Mouse (Mus musculus): ENCODE results near the gene Dgki.

Dgki gene

DNA sequence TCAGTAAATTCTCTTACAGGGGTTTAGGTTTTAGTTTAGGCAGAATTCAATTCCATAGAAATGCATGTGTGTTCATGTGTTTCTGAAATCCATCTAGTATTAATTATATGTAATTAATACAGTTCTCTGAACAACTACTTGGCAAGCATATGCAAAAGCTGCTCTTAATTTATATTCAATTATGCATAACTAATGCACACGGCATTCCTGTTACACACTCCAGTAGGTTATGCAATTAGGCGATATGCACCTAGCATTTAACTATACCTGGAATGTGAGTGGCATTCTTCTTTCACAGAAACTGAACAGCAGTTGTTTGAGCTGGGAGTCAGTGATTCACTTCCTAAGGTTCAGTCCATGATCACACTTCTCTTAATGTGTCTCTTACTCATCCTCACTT lies 370.2 kb downstream of the Dgki start:
- no peak for DNase-seq (ENCODE audit: low read depth, low spot score)

DNA sequence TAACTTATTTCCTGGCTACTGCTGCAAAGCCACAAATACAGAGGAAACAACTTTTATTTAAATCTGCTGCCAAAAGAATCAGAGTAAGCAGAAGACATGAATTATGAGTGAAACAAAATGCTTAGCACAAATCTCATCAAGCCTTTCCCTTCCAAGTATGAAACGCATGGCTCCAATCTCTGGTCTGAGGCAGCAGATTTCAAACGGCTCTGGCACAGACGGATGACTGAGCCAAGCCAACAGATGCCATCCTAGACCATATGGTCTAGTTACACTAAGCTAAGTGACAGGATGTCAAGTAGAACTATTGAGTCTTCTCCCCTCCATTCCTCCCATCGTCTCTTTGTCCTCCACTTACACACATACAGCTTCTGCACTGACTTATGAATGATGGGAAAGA lies 373.5 kb downstream of the Dgki start:
- no peak for DNase-seq (ENCODE audit: low read depth, low spot score)

DNA sequence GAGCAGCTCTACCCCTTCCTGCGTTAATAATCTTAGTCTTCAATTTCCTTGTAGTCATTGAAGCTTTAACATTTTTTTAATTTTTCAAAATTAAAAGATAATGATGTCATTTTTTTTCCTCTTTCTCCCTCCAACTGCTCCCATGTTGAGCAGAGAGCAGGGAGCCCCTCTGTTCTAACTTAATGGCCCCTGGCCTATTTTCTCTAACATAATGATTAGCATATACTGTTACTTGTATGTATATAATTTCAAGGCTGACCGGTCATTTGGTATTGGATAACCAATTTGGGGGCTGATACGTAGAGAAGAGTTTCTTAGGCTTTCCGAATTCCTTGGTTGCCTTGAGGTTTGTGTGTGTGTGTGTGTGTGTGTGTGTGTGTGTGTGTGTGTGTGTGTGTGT lies 378.0 kb downstream of the Dgki start:
- no peak for DNase-seq (ENCODE audit: low read depth, low spot score)

DNA sequence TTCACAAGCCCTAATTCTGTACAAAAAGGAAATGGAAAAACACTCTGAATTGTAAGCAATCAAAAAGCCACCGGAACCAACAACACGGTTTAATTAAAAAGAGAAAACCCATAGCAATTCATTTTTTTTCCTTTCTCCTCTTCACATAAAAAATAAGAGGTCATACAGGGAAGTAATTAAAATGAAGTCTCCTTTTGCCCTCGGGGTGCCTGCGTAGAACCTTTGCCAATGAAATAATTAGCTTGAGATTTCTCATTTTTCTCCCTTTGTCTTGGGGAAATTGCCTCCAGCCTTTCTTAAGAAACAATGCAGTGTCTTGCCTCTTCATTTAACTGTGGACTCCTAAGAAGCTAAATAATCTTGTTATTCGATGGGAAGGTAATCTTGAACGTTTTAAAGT lies 388.4 kb downstream of the Dgki start:
- no peak for DNase-seq (ENCODE audit: low read depth, low spot score)

DNA sequence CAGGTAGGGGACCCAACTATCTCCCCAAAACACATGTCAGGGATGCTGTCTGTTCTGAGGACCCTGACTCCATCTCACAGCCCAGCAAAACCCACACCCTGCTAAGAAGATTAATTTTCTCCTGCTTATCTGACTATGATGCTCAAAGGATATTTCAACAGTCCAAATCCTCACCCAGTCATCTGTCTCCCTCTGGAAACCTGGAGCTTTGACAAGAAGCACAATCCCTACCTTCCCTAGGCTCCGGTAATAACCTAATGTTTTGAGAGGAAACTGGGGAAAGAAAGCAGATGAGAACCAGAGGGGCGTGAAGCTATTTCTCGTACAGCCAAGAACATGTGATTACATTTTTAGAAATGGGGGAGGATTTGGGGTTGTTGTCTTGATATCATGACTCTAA lies 392.8 kb downstream of the Dgki start:
- DNase-seq (ENCODE audit: low read depth, low spot score): no peak

DNA sequence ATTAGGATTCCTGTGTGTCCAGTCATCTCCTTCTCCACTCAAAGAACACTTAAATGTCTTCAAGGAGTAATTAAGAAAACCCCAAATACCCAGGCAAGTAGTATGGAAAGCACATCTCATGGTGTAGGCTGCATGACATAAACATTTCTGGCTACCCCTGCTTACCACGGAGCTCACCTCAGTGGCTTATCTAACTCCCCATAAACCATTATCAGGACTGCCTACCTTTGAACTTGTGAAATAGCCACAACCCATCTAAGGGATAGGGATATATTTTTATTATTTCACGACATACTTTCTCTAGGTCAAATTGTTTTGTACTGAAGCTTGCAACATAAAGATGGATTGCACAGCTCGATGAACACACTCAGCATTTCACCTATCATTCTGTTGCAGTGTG lies 394.0 kb downstream of the Dgki start:
- DNase-seq (ENCODE audit: low read depth, low spot score): no peak

DNA sequence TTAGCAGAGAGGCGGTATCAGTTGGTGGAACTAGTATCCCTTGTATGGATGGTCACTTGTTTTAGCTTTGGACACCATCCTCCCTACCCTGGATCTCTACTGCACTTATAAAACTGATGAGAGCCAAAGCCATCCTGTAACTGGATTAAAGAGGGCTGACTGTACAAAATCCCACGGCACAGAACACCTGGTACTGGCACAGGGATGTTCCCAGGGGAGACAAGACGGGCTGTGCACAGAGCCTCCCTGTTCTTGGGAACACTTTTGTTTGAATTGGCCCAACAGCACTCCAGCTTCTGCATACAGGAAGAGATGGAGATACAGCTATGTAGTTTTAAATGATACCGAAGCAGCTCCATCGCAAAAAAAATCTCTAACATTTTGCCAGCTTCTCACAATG lies 395.1 kb downstream of the Dgki start:
- DNase-seq (ENCODE audit: low read depth, low spot score): no peak

DNA sequence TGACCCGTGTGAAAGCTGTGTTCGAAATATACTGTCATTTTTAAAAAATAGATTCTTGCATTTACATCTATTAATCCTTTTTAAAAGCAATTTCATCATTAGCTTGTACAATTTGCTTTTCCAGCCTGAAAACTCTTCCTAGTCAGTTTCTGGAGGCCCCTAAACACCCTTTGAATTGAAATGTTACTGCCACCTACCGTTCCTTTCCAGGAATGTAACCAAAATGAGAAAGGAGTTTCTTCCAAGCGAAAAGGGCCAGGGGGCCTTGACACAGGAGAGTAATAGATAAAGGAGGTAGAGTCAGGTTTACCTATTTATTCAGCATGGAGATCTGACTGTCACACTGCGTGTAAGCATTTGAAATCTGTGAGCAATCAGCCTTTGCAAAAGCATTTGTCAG lies 396.2 kb downstream of the Dgki start:
- peak; percentile 4 for DNase-seq (ENCODE audit: low read depth, low spot score)

DNA sequence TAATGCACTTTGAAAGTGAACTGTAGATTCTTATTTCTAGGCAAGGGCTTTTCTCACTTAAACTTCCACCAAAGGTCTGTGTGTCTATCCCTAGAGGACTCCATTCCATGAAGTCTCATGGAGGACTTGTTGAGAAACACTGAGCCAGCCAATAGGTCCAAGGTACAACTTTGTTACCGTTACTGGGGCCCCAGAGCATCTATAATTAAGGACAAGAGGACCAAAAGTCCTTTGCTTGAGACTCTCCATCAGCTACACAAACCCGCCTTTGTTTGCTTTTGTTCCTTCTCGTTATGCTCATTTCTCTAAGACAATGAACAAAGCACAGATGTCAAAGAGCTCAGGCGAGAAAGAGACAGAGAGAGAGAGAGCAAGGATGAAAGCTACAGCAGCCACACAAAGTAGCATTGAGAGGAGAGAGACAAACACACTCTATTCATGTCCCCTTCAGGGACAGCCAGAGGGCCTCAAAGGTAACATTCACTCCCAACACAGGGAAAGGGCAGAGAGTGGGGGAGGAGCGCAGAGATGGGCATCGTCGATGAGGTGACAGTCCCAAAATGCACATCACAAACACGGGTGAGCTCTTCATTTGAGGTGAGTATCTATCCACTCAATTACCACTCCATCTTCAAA lies 396.7 kb downstream of the Dgki start:
- DNase-seq (ENCODE audit: low read depth, low spot score): no peak

DNA sequence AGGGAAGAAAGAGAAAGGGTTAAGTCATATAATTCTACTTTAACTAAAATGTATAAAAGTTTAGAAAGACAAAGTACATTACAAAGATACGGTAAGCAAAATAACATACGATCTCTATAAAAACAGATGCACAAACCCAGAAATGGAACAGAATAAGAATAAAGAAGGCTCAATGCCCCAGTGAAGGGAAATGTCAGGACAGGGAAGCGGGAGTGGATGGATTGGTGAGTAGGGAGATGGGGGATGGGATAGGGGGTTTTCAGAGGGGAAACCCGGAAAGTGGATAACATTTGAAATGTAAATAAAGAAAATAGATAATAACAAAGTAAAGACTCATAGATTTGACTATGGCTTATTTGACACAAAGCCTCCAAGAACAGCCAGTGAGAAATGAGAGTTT lies 400.1 kb downstream of the Dgki start:
- DNase-seq (ENCODE audit: low read depth, low spot score): no peak

DNA sequence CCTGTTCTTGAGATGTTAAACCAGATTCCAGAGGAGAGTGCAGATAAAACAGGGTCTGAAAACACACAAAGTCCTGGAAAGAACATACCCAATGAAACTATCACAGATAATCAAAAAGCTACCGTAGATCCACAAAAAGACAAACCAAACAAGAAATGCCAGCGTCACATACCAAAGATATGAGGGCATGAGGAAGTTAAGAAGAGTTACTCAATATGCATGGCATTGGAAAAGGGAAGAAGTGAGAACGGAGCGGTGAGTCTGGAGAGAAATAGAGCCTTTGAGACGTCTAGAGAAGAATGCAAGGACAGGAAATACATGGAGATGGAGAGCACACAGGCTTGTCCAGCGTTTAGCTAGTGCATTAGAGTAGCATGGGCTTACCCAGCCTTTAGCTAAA lies 401.6 kb downstream of the Dgki start:
- no peak for DNase-seq (ENCODE audit: low read depth, low spot score)

DNA sequence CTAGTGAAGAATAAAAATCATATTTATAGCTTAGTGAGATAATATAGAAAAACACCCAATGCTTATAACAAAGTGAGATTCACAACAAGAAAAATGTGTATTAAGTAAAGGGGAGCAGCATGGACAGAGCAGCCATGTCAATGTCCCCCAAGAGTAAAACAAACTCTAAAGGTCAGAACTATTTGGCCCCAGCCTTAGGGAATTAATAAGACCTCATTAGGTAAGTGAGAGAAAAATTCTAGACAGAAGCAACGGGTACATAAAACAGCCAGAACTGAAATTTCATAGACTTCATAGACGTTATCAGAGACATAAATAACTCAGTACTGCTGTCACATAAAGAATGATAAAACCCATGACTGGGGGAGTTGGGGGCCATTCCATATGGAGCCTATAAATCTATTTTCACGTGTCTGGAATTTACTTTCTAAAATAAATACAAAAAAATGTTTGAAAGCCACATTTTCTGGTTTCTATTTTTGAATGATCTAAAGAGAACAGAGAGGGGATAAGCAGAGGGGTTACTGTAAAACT lies 402.3 kb downstream of the Dgki start:
- no peak for DNase-seq (ENCODE audit: low read depth, low spot score)

DNA sequence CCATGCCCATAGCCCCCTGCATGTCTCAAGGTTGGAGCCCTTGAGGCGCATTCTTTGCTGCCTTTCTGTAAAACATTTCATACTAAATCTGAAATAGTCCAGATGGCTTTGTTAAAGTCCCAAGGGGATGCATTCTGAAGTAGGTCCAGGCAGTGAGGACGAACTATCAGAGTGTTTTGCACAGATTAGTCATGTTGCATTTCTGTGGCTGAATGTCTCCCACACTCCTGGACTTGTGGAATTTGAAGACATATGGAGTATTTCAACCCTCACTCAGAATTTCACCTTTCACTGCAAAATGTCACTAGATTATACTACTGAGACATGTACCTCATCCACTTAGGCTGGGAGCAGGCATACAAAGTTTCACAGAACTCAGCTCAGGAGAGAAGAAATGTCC lies 403.3 kb downstream of the Dgki start:
- DNase-seq (ENCODE audit: low read depth, low spot score): no peak

DNA sequence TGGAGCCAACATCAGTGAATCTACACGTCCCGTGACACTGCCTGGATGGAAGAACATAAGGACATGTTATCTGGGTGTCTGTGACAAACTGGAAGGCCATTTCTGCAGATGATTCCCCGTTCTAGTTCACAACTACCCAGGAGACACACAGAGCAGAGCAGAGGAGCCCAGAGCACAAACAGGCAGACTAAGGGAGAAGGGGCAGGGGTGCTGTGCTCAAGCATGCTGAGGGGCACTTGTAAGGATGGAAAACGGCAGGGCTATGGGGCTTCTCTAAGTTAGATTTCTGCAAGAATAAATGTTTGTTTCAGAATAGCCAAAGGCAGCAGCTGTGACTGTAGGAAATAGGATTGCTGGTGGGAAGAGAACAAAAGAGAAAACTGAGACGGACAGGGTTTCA lies 408.2 kb downstream of the Dgki start:
- no peak for DNase-seq (ENCODE audit: low read depth, low spot score)

DNA sequence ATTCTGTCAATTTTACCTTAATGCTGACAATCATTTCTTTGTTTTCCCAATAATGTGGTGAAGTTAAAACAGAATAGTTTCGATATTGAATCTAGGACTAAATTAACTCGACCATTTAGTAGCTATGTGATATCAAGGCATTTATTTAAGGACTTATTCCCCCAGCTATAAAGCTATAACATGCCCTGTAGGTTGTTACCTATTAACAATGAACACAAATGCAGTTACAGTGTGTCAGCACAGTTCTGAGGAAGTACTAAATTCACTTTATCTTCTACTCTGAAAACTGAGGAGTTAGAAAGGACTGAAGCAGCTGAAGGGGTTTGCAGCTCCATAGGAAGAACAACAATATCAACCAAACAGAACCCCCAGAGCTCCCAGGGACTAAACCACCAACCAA lies 409.2 kb downstream of the Dgki start:
- DNase-seq (ENCODE audit: low read depth, low spot score): no peak

DNA sequence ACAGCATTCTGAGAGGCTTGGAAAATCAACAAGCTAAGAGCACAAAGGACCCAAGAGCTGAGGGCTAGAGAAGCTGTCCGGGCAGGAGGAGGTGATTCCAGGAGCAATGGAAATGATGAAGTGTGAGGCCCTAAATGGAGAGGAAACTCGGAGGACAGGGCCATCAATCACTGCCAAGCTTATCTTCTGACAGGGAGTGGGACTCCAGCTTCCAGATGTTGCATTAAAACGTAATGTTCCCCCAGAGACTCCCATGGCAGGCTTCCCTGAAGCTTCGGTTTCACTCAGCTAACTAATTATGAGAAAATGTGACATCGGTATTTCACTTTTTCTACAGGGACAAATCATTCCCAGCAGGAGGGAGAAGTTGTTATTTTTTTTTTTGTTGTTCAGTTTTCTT lies 409.7 kb downstream of the Dgki start:
- no peak for DNase-seq (ENCODE audit: low read depth, low spot score)

DNA sequence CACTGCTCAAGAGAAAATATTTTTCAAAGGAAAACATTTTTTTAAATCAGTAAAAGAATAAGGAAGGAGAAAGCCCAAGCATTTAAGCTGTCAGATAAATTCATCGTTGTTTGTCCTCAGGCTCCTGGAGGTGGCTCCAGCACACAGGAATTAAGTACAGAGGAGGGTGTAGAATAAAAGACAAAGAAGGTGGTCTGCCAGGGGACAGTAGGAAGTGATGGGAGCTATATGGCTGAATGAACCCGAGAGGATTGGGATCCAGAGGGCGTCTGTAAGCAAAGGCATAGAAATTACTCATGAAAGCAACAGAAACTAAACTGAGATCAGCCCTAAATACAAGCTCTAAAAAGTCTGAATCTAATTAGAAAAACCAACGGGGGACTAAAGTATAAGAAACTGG lies 418.7 kb downstream of the Dgki start:
- no peak for DNase-seq (ENCODE audit: low read depth, low spot score)

DNA sequence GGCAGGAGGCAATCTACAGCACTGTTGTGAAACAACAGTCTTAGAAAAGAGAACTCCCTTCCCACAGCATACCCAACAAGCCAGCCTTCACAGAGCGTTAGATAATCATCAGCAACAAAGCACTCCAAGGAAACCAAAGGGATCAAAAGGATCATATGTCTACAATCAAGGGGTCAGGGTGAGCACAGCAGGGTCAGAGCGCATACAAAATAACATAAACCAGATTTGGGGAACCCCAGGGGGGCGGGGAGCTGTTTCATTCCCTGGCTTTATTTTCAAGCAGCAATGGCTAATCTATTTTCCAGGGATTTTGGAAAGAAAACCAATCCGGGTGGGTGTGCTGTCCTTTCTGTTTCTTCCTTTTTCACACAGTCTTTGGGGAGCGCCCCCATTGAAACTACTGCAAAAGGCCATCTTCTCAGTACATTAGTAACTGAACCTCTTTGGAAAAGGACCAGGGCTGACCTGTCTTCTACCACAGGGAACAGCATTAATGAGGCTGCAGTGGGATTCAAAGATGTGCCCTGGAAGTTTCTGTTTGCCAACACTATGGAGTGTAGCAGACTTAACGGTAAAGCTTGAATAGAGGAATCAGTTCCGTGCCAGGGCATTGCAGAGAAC lies 419.2 kb downstream of the Dgki start:
- no peak for DNase-seq (ENCODE audit: low read depth, low spot score)

DNA sequence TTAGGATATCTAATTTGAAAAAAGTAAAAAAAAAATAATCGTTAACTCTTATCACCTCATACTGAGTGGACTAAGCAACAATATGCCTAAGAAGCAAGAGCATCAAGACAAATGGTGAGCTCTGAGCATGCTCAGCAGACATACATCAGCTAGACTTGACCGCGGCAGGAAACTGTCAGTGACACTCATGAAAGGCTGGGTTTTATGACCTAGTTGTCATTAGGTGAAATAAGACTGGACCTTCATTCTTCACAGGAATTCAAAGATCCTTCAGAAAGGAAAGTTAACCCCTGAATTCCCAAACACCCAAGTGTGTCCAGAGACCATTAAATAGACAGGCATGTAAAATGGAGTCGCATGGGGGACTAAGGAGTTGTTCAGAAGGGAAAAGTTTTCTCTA lies 422.6 kb downstream of the Dgki start:
- DNase-seq (ENCODE audit: low read depth, low spot score): no peak

DNA sequence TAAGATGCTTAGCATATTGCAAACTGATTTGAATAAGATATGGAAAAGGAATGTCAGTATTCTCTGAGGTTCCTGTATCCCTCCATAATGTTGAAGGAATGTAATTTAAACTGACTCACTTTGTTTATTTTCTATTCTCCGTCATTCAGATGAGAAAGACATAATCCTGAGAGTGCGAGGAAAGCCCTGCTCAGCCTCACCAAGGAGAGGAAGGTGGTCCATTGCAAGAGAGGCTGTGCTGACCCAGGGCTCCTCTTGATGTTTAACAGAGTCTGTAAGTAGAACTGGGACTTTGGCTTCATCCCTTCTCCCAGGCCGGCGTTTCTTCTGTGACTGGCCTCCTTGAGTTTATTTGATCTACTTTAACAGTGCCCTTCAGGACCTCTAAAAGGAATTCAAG lies 423.6 kb downstream of the Dgki start:
- no peak for DNase-seq (ENCODE audit: low read depth, low spot score)

DNA sequence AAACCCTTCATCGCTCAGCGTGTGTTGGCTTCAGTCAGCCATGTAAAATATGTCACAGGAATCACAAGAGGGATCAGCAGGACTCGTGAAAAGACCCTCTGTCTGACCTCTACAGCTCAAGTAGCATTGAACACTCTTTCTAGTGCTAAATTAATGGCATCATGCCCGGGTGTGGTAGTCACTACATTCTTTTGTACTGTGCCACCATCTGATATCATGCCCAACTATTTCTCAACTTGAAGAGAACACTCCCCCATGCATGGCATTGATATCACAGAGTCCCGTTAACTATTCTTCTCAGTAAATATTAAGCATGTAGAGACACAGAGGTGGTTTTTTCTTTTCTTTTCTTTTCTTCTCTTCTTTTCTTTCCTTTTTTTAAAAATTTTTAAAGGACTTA lies 424.1 kb downstream of the Dgki start:
- no peak for DNase-seq (ENCODE audit: low read depth, low spot score)

DNA sequence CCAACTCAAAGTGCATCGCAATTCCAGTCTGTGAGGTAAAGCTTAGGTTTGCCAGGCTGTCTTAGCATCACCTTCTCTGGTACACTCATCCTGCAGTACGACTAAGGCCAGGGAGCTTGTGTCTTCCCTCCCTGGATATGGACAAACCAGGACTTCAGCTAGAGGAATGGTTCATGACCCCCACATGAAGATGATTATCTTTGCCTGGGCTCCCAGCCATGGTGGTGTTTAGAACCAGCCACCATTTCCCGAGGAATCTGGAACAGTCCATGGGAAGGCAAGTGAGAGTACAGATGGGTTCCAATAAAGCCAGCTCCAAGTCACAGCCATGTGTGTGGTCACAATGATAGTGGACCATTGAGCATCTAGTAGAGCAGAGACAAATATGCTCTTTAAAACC lies 427.1 kb downstream of the Dgki start:
- no peak for DNase-seq (ENCODE audit: low read depth, low spot score)

DNA sequence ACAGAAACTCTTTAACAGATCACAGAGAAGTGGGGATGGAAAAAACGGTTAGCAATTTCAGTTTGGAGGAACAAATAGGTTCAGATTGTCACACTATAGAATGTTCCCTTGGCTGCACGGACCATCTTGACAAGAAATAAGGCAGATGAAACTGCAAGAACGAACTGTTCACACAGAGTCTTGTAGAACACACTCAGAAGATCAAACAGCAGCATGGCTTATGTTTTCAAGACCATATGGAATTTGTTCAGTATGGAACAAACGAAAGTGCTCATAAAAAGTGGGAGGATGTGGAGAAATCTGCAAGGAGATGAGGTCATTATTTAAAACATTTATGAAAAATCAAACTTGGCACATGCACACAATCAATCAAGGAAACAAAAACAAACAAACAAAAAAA lies 431.8 kb downstream of the Dgki start:
- DNase-seq (ENCODE audit: low read depth, low spot score): no peak
